Mouse (Mus musculus): ENCODE data around the gene Prex1. TPM values are rescaled to one million over a fixed set of nuclear protein-coding genes. Genes with fewer than 3 reads are reported as not detected.

Gene Prex1
- polyA plus RNA-seq, 1 experiment from 2014 or later: 9.6 TPM

DNA sequence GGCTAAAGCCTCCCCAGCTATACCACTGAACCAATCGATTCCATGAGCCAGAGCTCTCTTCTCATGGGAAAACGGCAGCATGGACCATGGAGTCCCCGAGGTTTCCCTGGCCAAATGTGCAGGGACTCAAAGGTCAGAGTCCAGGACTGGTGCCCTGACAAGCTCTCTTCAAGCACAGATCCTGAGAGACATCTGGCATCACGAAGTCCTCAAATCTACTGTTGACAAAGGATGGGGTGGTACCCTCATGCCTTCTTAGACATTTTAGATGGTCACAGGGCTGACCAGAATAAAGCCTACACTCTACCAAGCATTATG lies 76.0 kb downstream of the Prex1 start:
- Histone ChIP-seq H3K36me3 (no peaks in the 10 kb centered on the region), H3K9ac (no peak overlapping the region), H3K27ac (no peak overlapping the region), H3K4me1 (replicated peaks) (peaks cover 22% of the 10 kb centered on the region; the same call in 1 of the 2 replicates), H3K27me3 (replicated peaks) (no peaks in the 10 kb centered on the region), H3K9me3 (no peaks in the 10 kb centered on the region), H3K4me2 (replicated peaks) (no peak overlapping the region), H3K4me3 (replicated peaks) (no peak overlapping the region)
- WGBS: 74% methylated on average over 4 of the region's 4 CpGs
- ATAC-seq: peak; percentile 12; the same call in 1 of the 2 replicates

DNA sequence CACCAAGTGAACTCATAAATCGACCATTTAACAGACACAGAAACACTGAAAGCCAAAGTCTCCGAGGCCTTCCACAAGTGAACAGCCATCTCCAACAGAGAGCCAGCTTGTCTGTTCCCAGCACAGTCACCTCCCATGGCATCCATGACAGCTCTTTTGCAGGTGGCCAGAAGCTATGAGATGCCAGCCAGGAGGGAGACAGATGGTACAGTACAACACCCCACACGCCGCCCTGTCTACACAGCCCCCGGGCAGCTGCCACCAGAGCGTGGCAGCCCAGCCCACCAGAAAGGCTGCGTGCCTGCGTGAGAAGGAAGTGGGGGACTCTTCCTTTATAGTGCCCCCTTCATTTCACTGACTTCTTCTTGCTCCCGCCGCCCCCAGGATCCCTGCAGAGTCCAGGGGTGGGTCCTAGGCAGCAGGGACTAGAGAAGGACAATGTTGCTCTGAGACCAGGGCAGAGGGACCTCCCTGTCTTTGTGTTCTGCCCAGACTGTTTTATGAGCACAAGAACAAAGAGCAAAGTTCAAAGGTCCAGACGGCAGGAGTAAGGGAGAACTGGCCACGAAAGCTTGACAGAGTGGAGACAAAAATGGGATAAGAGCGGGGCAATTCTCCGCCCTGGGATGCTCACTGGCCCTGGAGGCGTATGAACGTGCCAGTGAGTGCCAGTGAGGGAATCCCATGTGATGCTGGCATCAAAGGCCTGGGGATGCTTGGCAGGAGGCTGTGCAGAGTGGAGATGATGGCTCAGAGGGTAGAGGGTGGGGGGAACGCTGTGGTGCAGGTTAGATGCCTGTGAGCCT lies 76.6 kb downstream of the Prex1 start:
- peak; percentile 36 for ATAC-seq
- WGBS: 71% methylated on average over 17 of the region's 17 CpGs

DNA sequence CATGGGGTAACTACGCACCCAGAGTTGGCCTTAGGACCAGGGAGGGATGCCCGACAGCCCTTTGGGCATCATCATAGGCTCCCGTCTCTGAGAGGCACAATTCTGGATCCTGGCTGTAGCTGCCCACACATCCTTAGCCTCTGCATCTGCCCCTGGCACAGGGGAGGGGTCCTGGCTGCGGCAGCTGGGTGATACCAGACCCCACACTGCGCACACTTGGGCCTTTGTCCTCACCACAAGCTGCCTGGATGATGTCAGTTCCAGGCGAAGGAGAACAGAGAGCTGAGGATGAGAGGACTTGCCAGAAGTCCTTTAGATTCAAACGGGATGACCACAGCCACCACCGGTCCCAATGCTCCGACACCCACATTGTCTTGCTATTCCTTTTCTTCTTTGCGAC lies 78.1 kb downstream of the Prex1 start:
- ATAC-seq: no peak
- Histone ChIP-seq H3K9ac (no peak overlapping the region), H3K4me3 (replicated peaks) (no peak overlapping the region), H3K27ac (no peak overlapping the region), H3K9me3 (no peaks in the 10 kb centered on the region), H3K36me3 (no peaks in the 10 kb centered on the region), H3K4me2 (replicated peaks) (no peak overlapping the region), H3K4me1 (replicated peaks) (peaks cover 19% of the 10 kb centered on the region; the same call in 1 of the 2 replicates), H3K27me3 (replicated peaks) (no peaks in the 10 kb centered on the region)
- 86% methylated on average over 10 of the region's 10 CpGs for WGBS

More for the DNA sequence above, 76.6 kb downstream of the Prex1 start:
- Histone ChIP-seq H3K27me3 (replicated peaks) (no peaks in the 10 kb centered on the region), H3K27ac (no peak overlapping the region), H3K9me3 (no peaks in the 10 kb centered on the region), H3K4me2 (replicated peaks) (no peak overlapping the region; the same call in 1 of the 2 replicates), H3K4me1 (replicated peaks) (peaks cover 19% of the 10 kb centered on the region; the same call in 1 of the 2 replicates), H3K36me3 (no peaks in the 10 kb centered on the region), H3K9ac (no peak overlapping the region), H3K4me3 (replicated peaks) (no peak overlapping the region)

DNA sequence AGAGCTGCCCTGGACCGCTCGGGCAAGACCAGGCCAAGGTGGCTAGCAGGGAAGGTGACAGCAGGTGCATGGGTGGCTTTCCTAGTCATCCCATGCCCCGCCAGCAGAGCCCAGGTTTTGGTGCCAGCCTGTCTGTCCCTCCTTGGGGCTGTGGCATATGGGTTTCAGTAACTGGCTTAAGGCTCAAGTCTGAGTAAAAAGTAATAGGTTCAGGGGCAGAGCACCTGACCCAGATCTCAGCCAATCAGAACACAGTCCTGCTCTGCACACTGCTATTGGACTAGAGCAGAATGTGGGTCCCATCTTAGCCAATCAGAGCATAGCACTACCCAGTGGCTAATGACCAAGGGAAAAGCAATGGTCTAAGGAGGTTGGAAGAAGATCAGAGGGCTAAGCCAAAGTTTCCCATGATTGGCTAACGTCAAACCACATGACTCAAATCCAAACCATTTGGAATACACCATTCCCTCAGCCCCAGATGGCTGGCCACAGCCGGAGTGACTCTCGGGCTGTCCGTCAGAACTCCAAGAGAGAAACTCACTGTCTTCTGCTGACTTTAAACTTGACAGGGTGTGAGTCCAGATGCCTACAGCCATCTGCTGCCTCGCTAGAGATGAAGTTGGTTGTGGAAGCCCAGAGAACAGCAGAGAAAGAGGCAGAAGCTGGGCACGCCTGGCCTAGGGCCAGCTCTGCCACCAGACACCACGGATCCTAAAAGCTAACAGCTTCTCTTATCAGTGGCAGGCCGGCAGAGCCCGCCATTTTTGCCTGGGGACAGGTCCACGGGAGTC lies 80.9 kb downstream of the Prex1 start:
- Histone ChIP-seq H3K9ac (no peak overlapping the region), H3K9me3 (no peaks in the 10 kb centered on the region), H3K27me3 (replicated peaks) (no peaks in the 10 kb centered on the region), H3K27ac (no peak overlapping the region), H3K4me2 (replicated peaks) (no peak overlapping the region), H3K36me3 (no peaks in the 10 kb centered on the region), H3K4me3 (replicated peaks) (no peak overlapping the region), H3K4me1 (replicated peaks) (peaks cover 6% of the 10 kb centered on the region; the same call in 1 of the 2 replicates)
- WGBS: 85% methylated on average over 13 of the region's 13 CpGs
- ATAC-seq: no peak

DNA sequence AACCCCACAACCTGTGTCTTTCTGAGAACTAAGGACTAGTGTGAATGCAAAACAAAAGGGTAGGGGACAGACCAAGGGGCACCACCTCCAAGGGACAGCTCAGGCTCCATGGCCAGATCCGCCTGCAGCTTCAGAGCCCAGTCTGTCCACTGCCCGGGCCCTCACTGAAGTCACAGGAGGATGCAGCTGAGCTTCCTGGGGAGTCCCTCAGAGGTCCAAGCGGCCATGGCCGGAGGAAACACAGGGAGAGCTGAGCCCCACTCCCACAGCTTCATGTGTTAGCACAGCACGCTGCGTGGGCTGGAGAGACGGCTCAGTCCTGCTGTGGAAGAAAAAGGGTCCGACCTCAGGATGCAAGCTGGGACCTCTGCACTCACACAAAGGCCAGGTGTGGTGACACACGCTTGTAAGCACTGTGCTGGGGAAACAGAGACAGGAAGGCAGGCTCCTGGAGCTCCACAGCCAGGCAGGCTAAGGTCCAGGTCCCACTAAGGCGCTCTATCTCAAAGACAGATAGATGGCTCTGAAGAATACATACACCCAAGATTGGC lies 81.9 kb downstream of the Prex1 start:
- H3K36me3 ChIP-seq: no peaks in the 10 kb centered on the region

DNA sequence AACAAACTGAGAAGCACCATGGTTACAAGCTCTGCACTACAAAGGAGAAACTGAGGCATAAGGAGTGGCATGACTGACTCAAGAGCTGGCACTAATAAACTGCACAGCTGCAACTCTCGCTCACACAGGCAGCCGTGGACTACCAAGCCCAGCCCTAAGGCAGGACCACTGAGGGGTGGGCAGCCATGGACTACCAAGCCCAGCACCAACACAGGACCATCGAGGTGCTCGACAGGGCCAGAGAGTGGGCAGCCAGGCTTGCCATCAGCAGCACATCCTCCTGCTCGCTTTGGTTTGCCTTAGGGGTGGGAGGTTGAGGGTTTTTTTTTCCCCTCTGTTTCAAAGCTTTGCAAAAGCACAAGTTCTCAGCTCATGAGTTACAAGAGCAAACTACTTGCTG lies 82.4 kb downstream of the Prex1 start:
- Histone ChIP-seq H3K9me3 (no peaks in the 10 kb centered on the region), H3K9ac (no peak overlapping the region), H3K4me3 (replicated peaks) (no peak overlapping the region), H3K4me2 (replicated peaks) (no peak overlapping the region), H3K36me3 (no peaks in the 10 kb centered on the region), H3K4me1 (replicated peaks) (no peaks in the 10 kb centered on the region; the same call in 1 of the 2 replicates), H3K27ac (no peak overlapping the region), H3K27me3 (replicated peaks) (no peaks in the 10 kb centered on the region)
- 82% methylated on average over 5 of the region's 5 CpGs for WGBS
- ATAC-seq: no peak

More for the DNA sequence above, 81.9 kb downstream of the Prex1 start:
- Histone ChIP-seq H3K9ac (no peak overlapping the region), H3K4me1 (replicated peaks) (no peaks in the 10 kb centered on the region; the same call in 1 of the 2 replicates), H3K9me3 (no peaks in the 10 kb centered on the region), H3K27ac (no peak overlapping the region), H3K4me3 (replicated peaks) (no peak overlapping the region), H3K4me2 (replicated peaks) (no peak overlapping the region), H3K27me3 (replicated peaks) (no peaks in the 10 kb centered on the region)
- whole genome bisulfite sequencing: 91% methylated on average over 10 of the region's 10 CpGs
- no peak for ATAC-seq

DNA sequence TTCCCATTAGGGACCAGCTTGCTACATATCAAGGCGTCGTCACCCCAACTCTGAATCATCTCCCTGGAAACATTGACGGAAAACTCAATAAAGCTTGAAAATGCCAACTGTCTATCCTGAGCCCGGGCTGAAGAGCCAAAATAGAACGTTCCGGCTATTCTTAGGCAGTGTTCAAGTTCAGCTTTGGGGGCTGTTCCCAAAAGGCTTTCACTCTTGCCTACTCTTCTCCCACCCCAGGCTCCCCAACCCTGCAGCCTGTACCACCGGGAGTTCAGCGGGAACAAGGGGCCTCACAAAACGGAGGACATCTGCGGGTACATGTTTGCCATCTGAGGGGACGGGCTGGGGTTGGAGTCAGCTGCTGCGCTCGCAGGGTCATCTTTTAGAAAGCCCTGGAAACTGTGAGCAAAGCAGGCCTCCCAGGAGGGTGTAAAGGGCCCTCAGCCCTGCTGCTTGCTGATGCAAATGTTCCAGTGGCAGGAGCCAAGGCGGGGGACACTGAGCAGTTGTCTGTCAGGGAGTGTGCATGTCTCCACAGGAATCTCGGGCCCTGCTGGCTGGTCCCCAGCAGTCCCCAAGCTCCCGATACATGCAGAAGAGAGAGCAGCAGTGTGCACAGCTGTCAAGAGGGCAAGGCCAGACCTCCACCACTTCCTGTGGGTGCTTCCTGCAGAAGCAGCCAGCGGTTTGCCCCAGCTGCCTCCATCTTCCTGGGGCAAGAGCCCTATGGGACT lies 83.5 kb downstream of the Prex1 start:
- 80% methylated on average over 17 of the region's 17 CpGs for WGBS
- H3K27ac ChIP-seq: no peak overlapping the region

DNA sequence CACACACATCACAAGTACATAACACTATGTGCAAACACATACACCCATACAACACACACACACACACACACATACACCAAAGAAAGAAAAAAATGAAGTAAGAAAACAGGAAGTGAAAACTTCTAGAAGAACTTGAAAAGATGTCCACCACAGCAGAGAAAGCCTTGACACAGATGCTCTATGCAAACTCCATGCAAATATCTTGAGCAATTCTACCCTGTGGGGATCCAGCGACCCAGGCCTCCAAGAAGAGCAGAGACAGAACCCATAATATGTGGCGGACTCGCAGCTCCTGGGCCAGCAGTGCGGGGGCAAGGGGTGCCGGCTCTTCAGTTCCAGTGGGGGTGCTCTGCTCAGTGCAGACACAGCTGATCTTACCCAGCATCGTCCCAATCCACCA lies 86.1 kb downstream of the Prex1 start:
- Histone ChIP-seq H3K4me3 (replicated peaks) (no peak overlapping the region), H3K4me2 (replicated peaks) (no peak overlapping the region), H3K36me3 (no peaks in the 10 kb centered on the region), H3K4me1 (replicated peaks) (peaks cover 9% of the 10 kb centered on the region), H3K9me3 (no peaks in the 10 kb centered on the region), H3K27me3 (replicated peaks) (no peaks in the 10 kb centered on the region), H3K9ac (no peak overlapping the region), H3K27ac (no peak overlapping the region)
- ATAC-seq: no peak
- WGBS: 90% methylated on average over 6 of the region's 6 CpGs

More for the DNA sequence above, 83.5 kb downstream of the Prex1 start:
- Histone ChIP-seq H3K4me3 (replicated peaks) (no peak overlapping the region), H3K9me3 (no peaks in the 10 kb centered on the region), H3K36me3 (no peaks in the 10 kb centered on the region), H3K4me1 (replicated peaks) (no peaks in the 10 kb centered on the region; the same call in 1 of the 2 replicates), H3K27me3 (replicated peaks) (no peaks in the 10 kb centered on the region), H3K9ac (no peak overlapping the region), H3K4me2 (replicated peaks) (no peak overlapping the region)
- no peak for ATAC-seq

DNA sequence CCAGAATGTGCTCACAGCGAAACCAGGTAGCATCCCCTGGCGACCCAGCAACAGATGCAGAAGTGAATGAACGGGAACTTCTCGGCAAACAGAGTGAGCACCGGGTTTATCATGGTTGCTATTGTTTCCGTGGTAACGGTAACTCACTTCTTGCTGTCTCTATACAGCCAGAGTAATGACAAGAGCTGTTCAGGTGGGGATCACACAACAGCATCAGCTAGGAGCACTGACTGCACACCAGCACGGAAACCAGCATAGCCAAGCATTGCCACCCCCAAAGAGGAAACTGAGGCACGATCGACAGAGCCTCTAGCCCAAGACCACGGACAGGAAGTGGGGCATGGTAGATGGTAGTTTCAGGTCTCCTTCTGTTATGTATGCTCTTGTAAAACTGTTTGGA lies 88.4 kb downstream of the Prex1 start:
- H3K4me1 ChIP-seq (replicated peaks): peaks cover 12% of the 10 kb centered on the region
- no peak overlapping the region for H3K27ac ChIP-seq
- H3K4me2 ChIP-seq (replicated peaks): no peak overlapping the region
- no peak overlapping the region for H3K9ac ChIP-seq
- H3K36me3 ChIP-seq: no peaks in the 10 kb centered on the region
- ATAC-seq: no peak
- H3K9me3 ChIP-seq: no peaks in the 10 kb centered on the region
- H3K27me3 ChIP-seq (replicated peaks): no peaks in the 10 kb centered on the region
- WGBS: 77% methylated on average over 11 of the region's 11 CpGs
- H3K4me3 ChIP-seq (replicated peaks): no peak overlapping the region

DNA sequence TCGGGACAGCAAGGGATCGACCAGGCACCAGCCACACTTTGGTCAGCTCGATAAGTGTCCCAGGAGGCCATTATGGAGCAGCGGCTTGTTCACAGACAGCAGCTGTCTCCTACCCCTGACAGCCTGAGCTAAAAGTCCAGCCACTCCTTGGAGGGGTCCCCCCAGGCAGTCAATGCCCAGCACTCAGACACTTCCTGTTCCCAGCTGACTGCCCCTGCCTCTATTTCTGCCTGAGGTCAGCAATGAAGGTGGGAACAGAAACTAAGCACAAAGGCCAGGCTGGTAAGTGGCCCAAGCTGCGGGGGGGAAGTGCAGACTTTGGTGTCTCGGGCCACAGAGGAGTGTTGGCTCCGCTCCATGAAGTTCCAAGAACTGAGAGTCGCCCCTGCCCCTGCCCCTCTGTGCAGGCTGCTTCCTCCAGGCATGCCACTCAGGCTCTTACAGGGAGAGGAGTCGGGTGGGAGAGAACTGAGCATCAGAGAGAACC lies 90.5 kb downstream of the Prex1 start:
- ATAC-seq: 0 out of 2 replicates have a peak, but pooled peaks have one; percentile 34
- Histone ChIP-seq H3K27ac (no peak overlapping the region), H3K36me3 (no peaks in the 10 kb centered on the region), H3K9ac (no peak overlapping the region), H3K4me2 (replicated peaks) (no peak overlapping the region), H3K4me3 (replicated peaks) (no peak overlapping the region), H3K4me1 (replicated peaks) (peaks cover 18% of the 10 kb centered on the region), H3K9me3 (no peaks in the 10 kb centered on the region), H3K27me3 (replicated peaks) (no peaks in the 10 kb centered on the region)
- WGBS: 43% methylated on average over 9 of the region's 9 CpGs

DNA sequence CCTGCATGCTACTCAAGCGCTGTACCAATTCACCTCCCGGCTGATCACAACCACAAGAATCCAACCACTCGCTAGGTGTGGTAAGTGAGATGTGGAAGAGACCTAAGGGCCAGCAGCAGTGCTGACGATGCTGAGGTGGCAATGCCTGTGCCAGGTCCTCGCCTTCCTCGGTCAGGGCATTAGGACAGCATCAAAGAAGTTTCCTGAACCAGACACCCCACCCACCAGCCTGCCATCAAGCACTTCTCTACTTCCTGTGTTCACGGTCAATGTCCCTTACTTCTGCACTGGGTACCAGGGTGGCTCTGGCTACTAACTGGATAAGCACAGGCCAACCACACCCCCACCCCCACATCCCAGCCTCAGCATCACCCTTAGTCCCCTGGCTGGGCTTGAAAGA lies 91.0 kb downstream of the Prex1 start:
- Histone ChIP-seq H3K4me1 (replicated peaks) (peaks cover 18% of the 10 kb centered on the region), H3K27me3 (replicated peaks) (no peaks in the 10 kb centered on the region), H3K27ac (no peak overlapping the region), H3K4me2 (replicated peaks) (no peak overlapping the region), H3K9ac (no peak overlapping the region), H3K36me3 (no peaks in the 10 kb centered on the region), H3K4me3 (replicated peaks) (no peak overlapping the region), H3K9me3 (no peaks in the 10 kb centered on the region)
- WGBS: 82% methylated on average over 7 of the region's 7 CpGs
- no peak for ATAC-seq

DNA sequence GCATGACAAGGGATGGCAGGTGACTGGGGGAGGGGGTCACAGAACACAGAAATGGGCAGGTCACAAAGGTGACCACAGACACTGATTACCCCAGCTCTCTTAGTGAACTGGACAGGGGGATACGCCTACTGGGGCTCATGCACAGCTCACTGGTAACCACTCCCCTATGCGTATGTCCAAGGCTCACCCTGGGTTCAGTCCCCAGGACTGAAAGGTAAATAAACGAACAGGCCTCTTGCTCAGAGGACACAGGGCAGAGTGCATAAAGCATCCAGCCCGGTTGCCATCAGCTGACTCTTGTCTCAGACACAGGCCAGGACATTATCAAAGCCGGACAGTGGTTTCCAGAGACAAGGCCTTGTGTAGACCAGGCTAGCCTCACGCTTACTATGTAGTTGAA lies 91.6 kb downstream of the Prex1 start:
- Histone ChIP-seq H3K27ac (no peak overlapping the region), H3K4me3 (replicated peaks) (no peak overlapping the region), H3K4me2 (replicated peaks) (no peak overlapping the region), H3K9ac (no peak overlapping the region), H3K4me1 (replicated peaks) (peaks cover 18% of the 10 kb centered on the region), H3K9me3 (no peaks in the 10 kb centered on the region), H3K27me3 (replicated peaks) (no peaks in the 10 kb centered on the region), H3K36me3 (no peaks in the 10 kb centered on the region)
- 71% methylated on average over 6 of the region's 6 CpGs for WGBS
- no peak for ATAC-seq

All from intestine, embryonic 15.5 days (tissue).